Mouse (Mus musculus) heart, adult 9 months (tissue): ENCODE data around the gene Ush2a.

Experiments
- DNase-seq, 2 experiments: peaks; one replicate each; pipeline ENCODE4 v3.0.0; 2022; ENCODE audit warnings: low spot score in 2 of 2

Ush2a gene

DNA sequence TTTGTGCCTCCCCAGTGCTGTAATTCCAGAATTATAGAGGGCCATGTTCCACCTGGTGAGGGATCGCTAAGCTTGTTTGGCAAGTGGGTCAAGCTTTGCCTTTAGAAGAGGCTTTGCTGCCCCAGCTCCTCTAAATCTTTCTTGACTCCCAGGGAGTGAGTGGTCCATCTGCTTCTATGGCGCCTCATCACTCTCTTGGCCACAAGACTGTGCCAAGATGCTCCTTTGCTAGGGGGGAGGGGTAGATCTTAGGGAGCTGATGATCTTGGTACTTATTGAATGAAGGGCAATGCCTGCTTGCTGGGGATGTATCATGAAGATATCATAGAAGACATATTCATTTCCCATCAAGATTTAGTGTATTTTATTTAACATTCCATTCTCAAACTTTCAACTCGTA lies 279.7 kb downstream of the Ush2a start:
- no peak for DNase-seq

GRCm38 (mm10) chr1:188543364-188543763 lies 281.5 kb downstream of the Ush2a start:
- no peak for DNase-seq

DNA sequence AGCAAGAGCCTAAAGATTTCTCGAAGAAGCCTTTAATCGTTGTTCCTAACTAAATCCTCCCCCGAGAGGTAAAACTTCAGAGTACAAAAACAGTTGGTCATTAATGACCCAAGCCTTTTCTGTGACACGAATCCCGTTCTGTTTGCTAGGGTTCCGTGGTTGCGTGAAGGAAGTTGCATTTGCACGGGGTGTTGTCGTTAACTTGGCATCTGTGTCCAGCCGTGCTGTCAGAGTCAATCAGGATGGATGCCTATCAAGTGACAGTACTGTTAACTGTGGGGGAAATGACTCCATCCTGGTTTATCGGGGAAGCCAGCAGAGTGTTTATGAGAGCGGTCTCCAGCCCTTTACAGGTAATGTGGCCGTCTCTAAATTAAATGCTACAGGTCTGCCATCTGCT lies 287.9 kb downstream of the Ush2a start:
- no peak for DNase-seq

- no peak for DNase-seq
These were observed 290.0 kb downstream of the Ush2a start for GRCm38 (mm10) chr1:188551802-188552201.

- DNase-seq = no peak
These were observed 297.1 kb downstream of the Ush2a start for GRCm38 (mm10) chr1:188558911-188559310.

- no peak for DNase-seq
These were observed 304.4 kb downstream of the Ush2a start for GRCm38 (mm10) chr1:188566229-188566628.

DNA sequence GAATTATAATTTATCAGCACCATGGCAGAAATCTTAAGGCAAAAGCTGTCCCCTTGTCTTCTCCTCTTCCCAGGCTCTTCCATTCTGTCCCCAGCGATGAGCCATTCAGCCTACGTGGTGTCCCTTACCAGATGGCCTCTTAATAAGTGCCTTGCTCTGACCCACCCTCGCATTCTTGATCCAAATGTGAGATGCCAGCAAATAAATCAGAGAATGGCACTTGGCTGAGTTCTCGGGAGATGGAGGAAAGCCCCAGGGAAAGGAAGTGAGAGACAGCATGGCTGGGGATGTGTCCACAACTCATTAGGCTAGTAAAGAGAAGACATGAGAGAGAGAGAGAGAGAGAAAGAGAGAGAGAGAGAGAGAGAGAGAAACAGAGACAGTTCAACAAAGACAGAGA lies 305.7 kb downstream of the Ush2a start:
- no peak for DNase-seq

- no peak for DNase-seq
These were observed 306.6 kb downstream of the Ush2a start for GRCm38 (mm10) chr1:188568295-188568961.

DNA sequence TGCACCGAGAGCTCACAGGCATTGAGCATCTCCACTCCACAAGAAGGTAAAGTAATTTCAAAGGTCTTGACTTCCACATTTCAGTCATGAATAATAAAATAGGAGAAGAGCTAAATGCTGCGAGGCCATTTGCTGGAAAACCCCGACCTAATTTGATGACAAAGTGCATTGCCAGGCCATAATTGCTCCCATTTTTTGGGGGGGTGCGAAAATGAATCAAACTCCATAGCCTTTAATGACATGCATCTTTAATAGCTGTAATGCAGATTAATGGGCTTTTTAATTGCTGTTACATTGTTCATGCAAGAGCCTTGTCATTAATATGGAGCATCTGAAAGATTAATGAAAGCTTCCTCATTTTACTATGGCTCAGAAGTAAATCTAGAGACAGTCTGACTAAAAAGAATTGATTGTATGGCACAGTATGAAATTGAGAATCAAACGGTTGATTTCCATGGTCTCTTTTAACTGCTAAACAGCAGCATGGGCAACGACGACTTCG lies 314.5 kb downstream of the Ush2a start:
- DNase-seq = no peak

GRCm38 (mm10) chr1:188577376-188577775 lies 315.6 kb downstream of the Ush2a start:
- no peak for DNase-seq

DNA sequence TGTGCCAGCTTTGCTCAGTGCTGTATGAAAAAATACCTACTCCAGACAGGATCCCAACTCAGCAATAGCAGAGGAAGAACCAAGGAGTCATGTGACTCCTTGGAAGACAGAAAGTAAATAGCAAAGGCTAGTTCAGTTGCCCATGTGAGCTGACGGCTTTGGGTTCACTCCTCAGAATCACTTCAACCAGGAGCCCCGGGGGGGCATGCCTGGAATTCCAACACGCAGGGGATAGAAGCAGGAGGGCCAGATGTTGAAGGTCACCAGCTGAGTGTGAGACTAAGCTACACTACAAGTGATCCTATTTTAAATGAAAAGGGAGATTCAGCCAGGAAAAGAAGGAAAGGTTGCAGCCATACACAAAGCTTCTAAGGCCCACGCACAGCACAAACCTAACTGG lies 319.3 kb downstream of the Ush2a start:
- no peak for DNase-seq

DNA sequence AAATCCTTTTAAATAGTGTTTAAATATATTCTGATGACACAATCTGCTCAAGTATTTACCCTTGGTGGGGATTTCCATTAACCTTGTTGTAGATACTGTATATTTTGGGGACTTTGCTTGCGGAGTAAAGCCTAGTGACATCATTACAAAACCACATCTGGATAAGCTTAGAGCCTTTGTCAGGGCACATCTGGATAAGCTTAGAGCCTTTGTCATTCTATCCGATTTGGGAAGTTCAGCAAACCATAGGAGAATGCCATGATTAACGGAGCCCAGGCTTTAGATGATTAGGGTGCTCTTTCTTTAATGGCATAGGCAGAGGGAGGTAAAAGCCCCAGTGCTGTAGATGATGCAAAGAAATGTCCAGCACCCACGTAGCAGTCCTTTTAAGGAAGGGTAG lies 333.4 kb downstream of the Ush2a start:
- DNase-seq = no peak

DNA sequence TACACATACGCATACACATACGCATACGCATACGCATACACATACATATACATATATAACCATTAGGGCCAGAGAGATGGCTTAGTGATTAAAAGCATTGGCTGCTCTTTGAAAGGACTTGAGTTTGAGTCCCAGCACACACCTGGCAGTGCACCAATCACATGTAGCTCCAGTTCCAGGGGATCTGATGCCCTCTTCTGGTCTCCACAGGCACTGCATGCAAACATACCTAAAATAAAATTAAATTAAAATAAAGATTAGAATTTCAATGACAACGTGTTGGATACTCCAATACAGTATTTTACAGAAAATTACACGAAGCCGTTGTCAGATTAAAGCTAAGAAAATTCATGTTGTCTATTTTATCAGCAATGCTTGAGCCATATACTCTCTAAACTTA lies 336.2 kb downstream of the Ush2a start:
- no peak for DNase-seq

DNA sequence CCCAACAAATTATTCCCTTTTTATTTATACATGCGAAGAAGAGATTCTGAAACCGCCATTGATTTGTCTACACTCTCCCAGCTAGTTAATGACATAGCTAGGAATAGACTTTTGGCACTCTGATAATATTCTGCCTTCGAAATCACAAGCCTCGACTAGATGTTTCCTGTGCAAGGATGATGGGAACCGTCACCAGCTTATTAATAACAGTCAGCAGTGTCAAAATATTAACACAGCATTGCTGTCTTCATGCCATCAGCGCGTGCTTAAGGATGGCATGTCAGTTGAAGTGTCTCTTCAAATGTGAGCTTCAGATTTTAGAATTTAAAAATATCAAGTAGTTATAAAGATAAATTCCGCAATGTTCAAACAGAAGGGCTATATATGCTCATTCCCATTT lies 337.3 kb downstream of the Ush2a start:
- DNase-seq = no peak

- no peak for DNase-seq
These were observed 344.6 kb downstream of the Ush2a start for GRCm38 (mm10) chr1:188606450-188606849.

DNA sequence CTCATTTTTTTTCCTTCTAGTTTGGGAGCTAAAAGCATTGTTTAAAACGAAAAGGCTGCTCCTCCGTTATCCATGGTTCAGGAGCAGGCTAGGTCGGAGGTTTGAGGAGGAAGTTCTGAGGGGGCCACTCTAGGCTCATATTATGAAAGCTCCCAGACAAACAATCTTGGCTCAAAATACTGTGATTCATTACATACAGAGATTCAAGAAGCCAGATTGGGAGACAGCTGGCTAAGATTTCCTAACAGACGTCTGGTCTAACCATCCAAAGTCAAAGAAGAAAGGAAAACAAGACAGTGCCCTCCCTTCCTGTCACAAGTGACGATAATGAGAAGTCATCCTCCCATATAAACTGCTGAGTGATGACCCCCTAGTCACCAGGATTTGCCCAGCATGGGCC lies 354.7 kb downstream of the Ush2a start:
- no peak for DNase-seq

DNA sequence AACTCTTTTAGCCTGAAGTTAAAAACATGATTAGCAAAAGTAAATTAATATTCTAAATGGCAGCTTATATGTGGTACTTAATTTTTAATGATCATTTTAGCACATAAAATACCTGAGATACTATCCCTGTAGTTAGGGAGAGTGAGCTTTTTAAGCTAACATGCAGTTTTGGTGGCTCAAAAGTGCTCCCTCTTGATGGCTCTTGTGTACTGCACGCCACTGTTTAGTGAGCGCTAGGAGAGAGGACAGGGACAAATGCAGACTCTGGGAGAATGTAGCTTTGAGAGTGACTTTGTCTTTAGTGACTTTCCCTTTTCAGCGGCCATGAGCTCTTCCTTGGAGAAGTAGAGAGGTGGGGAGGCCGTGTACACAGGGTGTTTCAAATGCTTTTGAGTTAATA lies 371.9 kb downstream of the Ush2a start:
- no peak for DNase-seq

GRCm38 (mm10) chr1:188639666-188640065 lies 377.8 kb downstream of the Ush2a start:
- DNase-seq = no peak

DNA sequence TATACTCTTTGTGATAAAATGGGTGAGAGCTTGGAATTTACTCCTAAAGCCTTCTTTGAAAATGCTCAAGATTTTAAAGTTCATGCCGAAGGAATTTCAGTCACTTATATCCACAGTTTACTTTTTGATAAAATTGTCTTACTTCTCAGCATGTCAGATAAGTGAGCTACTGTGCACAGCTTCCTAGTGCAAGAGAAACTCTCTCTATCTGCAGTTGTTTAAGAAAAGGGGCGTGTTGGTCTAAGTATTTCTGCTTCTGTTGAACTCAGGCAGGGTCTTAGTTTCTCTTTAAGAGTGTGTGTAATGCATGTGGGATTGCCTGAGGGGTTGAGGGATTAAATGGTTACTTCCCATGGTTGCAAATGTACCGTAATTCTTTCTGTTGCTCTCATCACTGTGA lies 381.3 kb downstream of the Ush2a start:
- no peak for DNase-seq

DNA sequence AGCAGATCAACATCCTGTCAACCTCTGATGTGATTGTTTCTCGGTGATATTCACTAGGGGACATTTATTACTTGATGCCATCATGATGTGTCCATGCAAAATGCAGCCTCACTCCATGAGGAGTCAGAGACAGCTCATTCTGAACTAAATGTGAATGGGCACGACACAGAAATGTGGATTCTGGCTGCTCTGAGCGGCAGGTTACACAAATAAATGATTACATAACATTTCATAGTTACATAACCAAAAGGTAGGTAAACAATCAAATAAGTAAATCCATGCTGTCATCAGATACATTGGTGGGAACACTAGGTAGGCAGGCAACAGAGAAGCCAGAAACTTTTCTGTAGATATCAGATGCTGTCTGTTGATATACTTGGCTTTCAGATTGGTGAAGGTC lies 391.2 kb downstream of the Ush2a start:
- no peak for DNase-seq

DNA sequence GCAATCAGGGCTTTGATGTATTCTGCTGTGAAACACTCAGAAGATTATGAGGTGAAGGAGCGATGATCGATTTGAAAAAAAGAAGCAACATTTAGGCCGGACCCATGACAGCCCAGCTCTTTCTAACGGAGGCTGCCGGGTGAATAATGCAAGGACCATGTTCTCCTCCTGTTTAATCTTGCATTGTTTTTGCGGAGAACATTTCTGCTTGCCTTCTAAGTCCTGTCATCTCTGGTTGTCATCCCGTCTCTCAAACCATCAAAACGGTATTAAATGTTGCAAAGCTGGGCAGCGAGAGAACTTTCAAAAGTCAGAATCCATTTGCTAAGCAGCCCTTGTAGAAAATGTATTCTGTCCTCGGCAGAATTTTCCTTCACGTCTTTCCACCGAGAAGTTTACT lies 394.3 kb downstream of the Ush2a start:
- DNase-seq = no peak

DNA sequence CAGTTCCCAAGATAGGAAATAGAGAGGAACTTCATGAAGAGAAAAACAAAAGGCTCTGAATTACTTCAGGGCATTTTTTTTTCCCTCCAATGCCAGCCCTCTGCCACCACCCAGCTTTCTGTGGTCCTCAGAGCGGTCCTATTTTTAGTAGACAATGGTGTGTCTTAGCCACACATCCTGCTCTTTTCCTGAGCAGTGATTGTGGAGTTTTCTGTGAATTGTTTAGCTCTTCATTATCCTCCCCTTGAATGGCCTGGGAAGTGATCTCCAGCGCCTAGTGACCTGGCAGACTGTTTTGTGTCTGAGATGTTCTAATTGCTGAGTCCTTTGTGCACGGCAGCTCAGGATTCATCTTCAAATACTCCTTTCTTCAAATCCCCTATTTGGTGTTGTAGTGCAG lies 397.3 kb downstream of the Ush2a start:
- DNase-seq = peak; percentile 1 to 11

DNA sequence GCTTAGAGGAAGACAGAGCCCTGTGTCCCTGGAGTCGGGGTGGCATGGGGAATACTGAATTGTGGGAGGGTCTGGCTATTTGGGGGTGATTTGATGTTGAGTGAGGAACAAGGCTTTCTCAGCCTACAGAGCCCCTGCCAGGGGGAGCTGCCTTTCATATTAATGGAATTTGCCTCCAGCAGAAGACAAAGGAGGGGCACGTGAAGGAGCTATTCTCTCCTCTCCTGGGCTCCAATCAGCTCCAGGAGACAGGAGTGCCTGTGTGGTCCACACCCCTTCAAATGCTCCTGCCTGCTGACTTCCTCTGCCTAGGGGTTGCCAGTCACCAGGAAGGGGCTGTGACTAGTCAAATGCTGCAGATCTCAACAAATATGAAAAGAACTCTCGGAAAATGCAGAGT lies 398.5 kb downstream of the Ush2a start:
- DNase-seq = no peak

GRCm38 (mm10) chr1:188660882-188661281 lies 399.1 kb downstream of the Ush2a start:
- peak; percentile 28 to 42 for DNase-seq
